Mouse (Mus musculus) forebrain, postnatal 0 days (tissue): ENCODE measurements around the gene Gak. TPM values are rescaled to one million over a fixed set of nuclear protein-coding genes. Genes with fewer than 3 reads are reported as not detected.

ENCODE experiments used
- ATAC-seq: fragments of 200-750 bp; cut with Nextera tagmentation; 2 replicates; pipeline ENCODE4 v1.8.0; 2017; ENCODE audit warnings: mild to moderate bottlenecking, moderate library complexity
- DNase-seq: peaks from one replicate; pipeline ENCODE4 v3.0.0-alpha.2; 2015
- H3K27ac ChIP-seq: fragments of 300-500 bp; sonication (generic); 2 replicates; pipeline ENCODE4 v1.5.1; 2014; ENCODE audit warnings: low read depth, mild to moderate bottlenecking, antibody characterized with exemption, low read length, moderate library complexity, mixed read lengths
- H3K27me3 ChIP-seq: fragments of 300-500 bp; sonication (generic); 2 replicates; pipeline ENCODE4 v1.6.1; 2014; ENCODE audit warnings: mild to moderate bottlenecking, low read length, mixed read lengths; ENCODE audit not compliant: insufficient read depth
- H3K36me3 ChIP-seq: fragments of 300-500 bp; sonication (generic); 2 replicates; pipeline ENCODE4 v1.6.1; 2014; ENCODE audit warnings: mild to moderate bottlenecking, moderate library complexity; ENCODE audit not compliant: insufficient read depth
- H3K4me1 ChIP-seq: fragments of 300-500 bp; sonication (generic); 2 replicates; pipeline ENCODE4 v1.6.1; 2014; ENCODE audit warnings: antibody characterized with exemption; ENCODE audit not compliant: insufficient read depth
- H3K4me2 ChIP-seq: fragments of 300-500 bp; sonication (generic); 2 replicates; pipeline ENCODE4 v1.6.1; 2014; ENCODE audit warnings: low read depth, mild to moderate bottlenecking, moderate library complexity
- H3K4me3 ChIP-seq: fragments of 300-500 bp; sonication (generic); 2 replicates; pipeline ENCODE4 v1.5.1; 2014; ENCODE audit warnings: low read depth, low read length, mixed read lengths
- H3K9ac ChIP-seq: fragments of 300-500 bp; sonication (generic); 2 replicates; pipeline ENCODE4 v1.6.1; 2014; ENCODE audit warnings: mild to moderate bottlenecking
- H3K9me3 ChIP-seq: fragments of 300-500 bp; sonication (generic); 2 replicates; pipeline ENCODE4 v1.6.1; 2016; ENCODE audit warnings: low read length
- CTCF ChIP-seq: sonication (generic); IDR thresholded peaks from 2 replicates; pipeline ENCODE4 v1.5.1; 2016; ENCODE audit warnings: antibody characterized with exemption, control low read depth, low read depth
- WGBS: fragments of 180-500 bp; shearing (Covaris S2); extraction: QIAGEN DNeasy Blood & Tissue Kit; methylation state at CpG from one replicate; pipeline ENCODE4 v1.1.7; 2014; 5-methylcytosine and 5-hydroxymethylcytosine counted together
- polyA plus RNA-seq: library from polyadenylated mRNA; unstranded; fragments of >200 nt; fragmentation: Nextera tagmentation; extraction: Ambion mirVana; gene quantifications from 2 replicates; pipeline ENCODE4 v1.2.1, GENCODE M21; 2015
- total RNA-seq: library from RNA; depleted of rRNA; stranded (reverse); fragments of >200 nt; gene quantifications from 2 replicates; pipeline ENCODE4 v1.2.3, GENCODE M21; 2014

Gak gene
- total and polyA plus RNA-seq, 2 experiments from 2014 or later, result 48.6 to 77.6 TPM

GRCm38 (mm10) chr5:108671757-108672156 is 42.2 kb upstream of the Gak start:
- WGBS, result 92% methylated on average over 12 of the region's 12 CpGs
- no peaks in the 10 kb centered on the region for H3K9me3 ChIP-seq
- H3K4me2 ChIP-seq, result no peak overlapping the region

DNA sequence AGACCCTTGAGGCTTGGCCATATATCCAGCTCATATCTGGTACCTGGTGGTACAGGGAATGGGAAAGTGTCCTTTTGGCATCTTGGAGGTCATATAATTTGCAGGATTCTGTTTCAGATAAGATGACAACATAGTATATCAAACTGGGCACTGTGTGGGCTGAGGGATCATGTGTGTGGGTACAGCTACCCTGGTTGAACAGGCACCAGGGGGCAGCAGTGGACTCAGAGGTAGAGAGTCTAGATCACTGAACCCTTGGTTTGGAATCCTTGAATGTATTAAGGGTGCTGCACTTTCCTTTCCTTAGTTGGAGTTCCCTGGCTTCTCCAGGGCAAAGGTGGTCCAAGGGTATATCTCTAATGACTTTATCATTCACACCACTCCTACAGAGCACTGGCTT is 41.2 kb upstream of the Gak start:
- H3K4me2 ChIP-seq, result no peak overlapping the region
- peaks cover 6% of the 10 kb centered on the region; the same call in 1 of the 2 replicates for H3K36me3 ChIP-seq
- TF ChIP-seq CTCF, result peak; percentile 52
- no peak overlapping the region for H3K27ac ChIP-seq
- ATAC-seq (no peak), DNase-seq (no peak)
- H3K9ac ChIP-seq, result no peak overlapping the region
- no peaks in the 10 kb centered on the region for H3K27me3 ChIP-seq
- H3K4me3 ChIP-seq, result no peak overlapping the region
- H3K4me1 ChIP-seq, result peaks cover 3% of the 10 kb centered on the region; the same call in 1 of the 2 replicates
- no peaks in the 10 kb centered on the region for H3K9me3 ChIP-seq

More at GRCm38 (mm10) chr5:108671757-108672156, 42.2 kb upstream of the Gak start:
- DNase-seq, result no peak
- Histone ChIP-seq H3K9ac (no peak overlapping the region), H3K27me3 (no peaks in the 10 kb centered on the region), H3K27ac (no peak overlapping the region), H3K36me3 (peaks cover 6% of the 10 kb centered on the region; the same call in 1 of the 2 replicates), H3K4me1 (peaks cover 5% of the 10 kb centered on the region), H3K4me3 (no peak overlapping the region)
- no peak for TF ChIP-seq CTCF
- no peak for ATAC-seq

- Histone ChIP-seq H3K4me3 (no peak overlapping the region), H3K9me3 (no peaks in the 10 kb centered on the region), H3K27ac (peak overlapping the region; percentile 87; the same call in 1 of the 2 replicates), H3K4me1 (peaks cover 3% of the 10 kb centered on the region; the same call in 1 of the 2 replicates), H3K36me3 (peaks cover 6% of the 10 kb centered on the region; the same call in 1 of the 2 replicates), H3K27me3 (no peaks in the 10 kb centered on the region), H3K4me2 (no peak overlapping the region), H3K9ac (0 out of 2 replicates have a peak overlapping the region, but pooled peaks have one; percentile 77)
- no peak for TF ChIP-seq CTCF
- 82% methylated on average over 9 of the region's 9 CpGs for WGBS
- DNase-seq (no peak), ATAC-seq (no peak)
These were observed 40.4 kb upstream of the Gak start for GRCm38 (mm10) chr5:108669986-108670385.

- Histone ChIP-seq H3K4me1 (peaks cover 3% of the 10 kb centered on the region; the same call in 1 of the 2 replicates), H3K4me3 (peak within 1 kb of the TSS; percentile 60), H3K27me3 (no peaks in the 10 kb centered on the region), H3K27ac (peak within 1 kb of the TSS; percentile 87), H3K9ac (peak within 1 kb of the TSS; percentile 77), H3K36me3 (peaks cover 6% of the 10 kb centered on the region; the same call in 1 of the 2 replicates), H3K4me2 (peak within 1 kb of the TSS; percentile 82), H3K9me3 (no peaks in the 10 kb centered on the region)
- peak; percentile 90 for ATAC-seq
- peak; percentile 90 for DNase-seq
- TF ChIP-seq CTCF, result peak; percentile 82
- 6% methylated on average over 43 of the region's 43 CpGs for WGBS
These were observed 39.7 kb upstream of the Gak start, which contains the start of gene Dgkq for GRCm38 (mm10) chr5:108668977-108669936. Gene Dgkq, minus strand, starts transcription at chr5:108669672.

DNA sequence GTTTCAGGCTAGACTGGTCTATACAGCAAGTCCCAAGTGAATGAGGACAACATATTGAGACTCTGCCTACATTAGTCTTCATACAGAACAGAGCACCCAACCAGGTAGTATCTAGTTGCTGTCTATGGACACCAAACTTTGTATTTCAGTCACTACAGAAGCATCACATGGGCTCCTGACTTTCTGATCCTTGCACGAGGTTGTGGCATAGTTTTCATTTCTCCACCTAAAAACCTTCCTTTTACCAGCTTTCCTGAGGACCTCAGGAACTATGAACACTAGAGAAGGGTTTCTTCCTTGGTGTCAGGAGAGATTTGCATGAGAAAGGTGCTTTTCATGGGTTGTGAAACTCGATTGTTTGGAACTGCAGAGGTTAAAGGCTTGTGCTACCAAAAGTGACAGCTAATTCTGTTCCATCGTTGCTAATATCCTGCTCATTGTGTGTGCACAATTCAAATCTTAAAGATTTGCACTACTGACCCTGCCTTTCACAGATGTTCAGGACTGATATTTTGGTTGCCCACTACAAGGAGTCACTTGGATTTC is 38.9 kb upstream of the Gak start:
- Histone ChIP-seq H3K4me3 (peak overlapping the region; percentile 60), H3K4me2 (peak overlapping the region; percentile 82), H3K27ac (peak overlapping the region; percentile 87), H3K9me3 (no peaks in the 10 kb centered on the region), H3K36me3 (peaks cover 6% of the 10 kb centered on the region; the same call in 1 of the 2 replicates), H3K9ac (peak overlapping the region; percentile 77), H3K27me3 (no peaks in the 10 kb centered on the region), H3K4me1 (peaks cover 3% of the 10 kb centered on the region; the same call in 1 of the 2 replicates)
- ATAC-seq (peak; percentile 17; the same call in 1 of the 2 replicates), DNase-seq (no peak)
- TF ChIP-seq CTCF, result no peak
- 8% methylated on average over 3 of the region's 3 CpGs for WGBS

DNA sequence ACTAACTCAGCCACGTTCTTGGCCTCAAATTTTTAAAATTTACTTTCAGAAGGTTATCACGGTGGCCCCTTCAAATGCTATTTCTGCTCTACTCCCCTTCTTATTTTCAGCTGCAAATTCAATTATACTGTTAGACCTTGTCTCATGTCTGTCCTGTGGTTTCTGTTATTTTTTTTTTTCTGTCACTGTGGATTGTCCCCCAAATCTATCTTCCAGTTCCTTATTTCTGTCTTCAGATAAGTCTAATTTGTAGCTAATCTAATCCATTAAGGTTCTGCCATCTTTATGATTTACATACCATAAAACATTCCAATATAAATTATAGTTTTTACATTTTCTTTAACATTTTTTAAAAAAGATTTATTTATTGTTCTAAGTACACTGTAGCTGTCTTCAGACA is 37.8 kb upstream of the Gak start:
- Histone ChIP-seq H3K9me3 (no peaks in the 10 kb centered on the region), H3K36me3 (peaks cover 6% of the 10 kb centered on the region; the same call in 1 of the 2 replicates), H3K4me3 (no peak overlapping the region), H3K4me2 (no peak overlapping the region), H3K9ac (no peak overlapping the region), H3K27ac (no peak overlapping the region), H3K4me1 (peaks cover 3% of the 10 kb centered on the region; the same call in 1 of the 2 replicates), H3K27me3 (no peaks in the 10 kb centered on the region)
- no peak for DNase-seq
- TF ChIP-seq CTCF, result no peak
- 84% methylated on average over 2 of the region's 2 CpGs for WGBS
- ATAC-seq, result no peak

GRCm38 (mm10) chr5:108665066-108665465 is 35.5 kb upstream of the Gak start:
- 31% methylated on average over 3 of the region's 3 CpGs for WGBS
- DNase-seq (no peak), ATAC-seq (no peak)
- Histone ChIP-seq H3K9me3 (no peaks in the 10 kb centered on the region), H3K9ac (no peak overlapping the region), H3K4me1 (peaks cover 5% of the 10 kb centered on the region), H3K36me3 (no peaks in the 10 kb centered on the region), H3K27ac (no peak overlapping the region), H3K4me2 (no peak overlapping the region), H3K4me3 (no peak overlapping the region), H3K27me3 (no peaks in the 10 kb centered on the region)
- no peak for TF ChIP-seq CTCF
